Mouse (Mus musculus): ENCODE measurements at regions not wholly inside any gene's neighbourhood (a gene's known extent, or its start where the extent isn't known, plus 50 kb on each side); places are given as distances from the start of the nearest gene placed in this dataset.

- Histone ChIP-seq H3K4me2 (replicated peaks) (no peak overlapping the region), H3K9me3 (no peaks in the 10 kb centered on the region), H3K27ac (no peak overlapping the region), H3K4me3 (replicated peaks) (no peak overlapping the region), H3K9ac (no peak overlapping the region), H3K36me3 (no peaks in the 10 kb centered on the region), H3K4me1 (replicated peaks) (no peaks in the 10 kb centered on the region), H3K27me3 (replicated peaks) (no peaks in the 10 kb centered on the region)
- 73% methylated on average over 4 of the region's 4 CpGs for WGBS
- no peak for ATAC-seq
Measured at GRCm38 (mm10) chr13:116087541-116088308, 221.8 kb downstream of the Isl1 start.

GRCm38 (mm10) chr13:116087140-116087539 is 222.3 kb downstream of the Isl1 start:
- no peaks in the 10 kb centered on the region for H3K27me3 ChIP-seq (replicated peaks)
- ATAC-seq: no peak
- H3K4me1 ChIP-seq (replicated peaks): no peaks in the 10 kb centered on the region
- no peak overlapping the region for H3K9ac ChIP-seq
- H3K36me3 ChIP-seq: no peaks in the 10 kb centered on the region
- H3K4me3 ChIP-seq (replicated peaks): no peak overlapping the region
- 78% methylated on average over 1 of the region's 1 CpGs for WGBS
- H3K9me3 ChIP-seq: no peaks in the 10 kb centered on the region
- no peak overlapping the region for H3K4me2 ChIP-seq (replicated peaks)
- no peak overlapping the region for H3K27ac ChIP-seq

- no peaks in the 10 kb centered on the region for H3K9me3 ChIP-seq
- WGBS: 79% methylated on average over 5 of the region's 5 CpGs
- H3K36me3 ChIP-seq: no peaks in the 10 kb centered on the region
- ATAC-seq: no peak
- H3K27ac ChIP-seq: no peak overlapping the region
- H3K9ac ChIP-seq: no peak overlapping the region
- no peaks in the 10 kb centered on the region for H3K27me3 ChIP-seq (replicated peaks)
- no peak overlapping the region for H3K4me3 ChIP-seq (replicated peaks)
- no peaks in the 10 kb centered on the region for H3K4me1 ChIP-seq (replicated peaks)
- no peak overlapping the region for H3K4me2 ChIP-seq (replicated peaks)
Measured at GRCm38 (mm10) chr13:116056976-116057647, 252.4 kb downstream of the Isl1 start.

GRCm38 (mm10) chr13:116056112-116056652 is 253.3 kb downstream of the Isl1 start:
- H3K9me3 ChIP-seq: no peaks in the 10 kb centered on the region
- WGBS: 75% methylated on average over 3 of the region's 3 CpGs
- H3K36me3 ChIP-seq: no peaks in the 10 kb centered on the region
- no peak for ATAC-seq
- no peaks in the 10 kb centered on the region for H3K27me3 ChIP-seq (replicated peaks)
- H3K9ac ChIP-seq: no peak overlapping the region
- no peak overlapping the region for H3K4me3 ChIP-seq (replicated peaks)
- H3K4me2 ChIP-seq (replicated peaks): no peak overlapping the region
- no peak overlapping the region for H3K27ac ChIP-seq
- H3K4me1 ChIP-seq (replicated peaks): no peaks in the 10 kb centered on the region

- no peaks in the 10 kb centered on the region for H3K36me3 ChIP-seq
- no peak for ATAC-seq
- no peak overlapping the region for H3K9ac ChIP-seq
- no peak overlapping the region for H3K4me2 ChIP-seq (replicated peaks)
- H3K4me3 ChIP-seq (replicated peaks): no peak overlapping the region
- WGBS: 62% methylated on average over 4 of the region's 4 CpGs
- no peaks in the 10 kb centered on the region for H3K9me3 ChIP-seq
- no peaks in the 10 kb centered on the region for H3K4me1 ChIP-seq (replicated peaks)
- H3K27ac ChIP-seq: no peak overlapping the region
- H3K27me3 ChIP-seq (replicated peaks): no peaks in the 10 kb centered on the region
Measured at GRCm38 (mm10) chr13:116036166-116036565, 273.3 kb downstream of the Isl1 start.

- Histone ChIP-seq H3K9ac (no peak overlapping the region), H3K27ac (no peak overlapping the region), H3K4me1 (replicated peaks) (no peaks in the 10 kb centered on the region), H3K4me3 (replicated peaks) (no peak overlapping the region), H3K36me3 (no peaks in the 10 kb centered on the region), H3K27me3 (replicated peaks) (no peaks in the 10 kb centered on the region), H3K4me2 (replicated peaks) (no peak overlapping the region), H3K9me3 (no peaks in the 10 kb centered on the region)
- peak; percentile 92 for ATAC-seq
- 72% methylated on average over 2 of the region's 2 CpGs for WGBS
Measured at GRCm38 (mm10) chr13:116030152-116030720, 279.3 kb downstream of the Isl1 start.

- Histone ChIP-seq H3K4me1 (replicated peaks) (no peaks in the 10 kb centered on the region), H3K36me3 (no peaks in the 10 kb centered on the region), H3K27ac (no peak overlapping the region), H3K27me3 (replicated peaks) (no peaks in the 10 kb centered on the region), H3K9ac (no peak overlapping the region), H3K9me3 (no peaks in the 10 kb centered on the region), H3K4me3 (replicated peaks) (no peak overlapping the region), H3K4me2 (replicated peaks) (no peak overlapping the region)
- ATAC-seq: no peak
- WGBS: 83% methylated on average over 2 of the region's 2 CpGs
Measured at GRCm38 (mm10) chr13:116028583-116028982, 280.9 kb downstream of the Isl1 start.

- Histone ChIP-seq H3K9me3 (no peaks in the 10 kb centered on the region), H3K4me2 (replicated peaks) (no peak overlapping the region), H3K27me3 (replicated peaks) (no peaks in the 10 kb centered on the region), H3K27ac (no peak overlapping the region), H3K9ac (no peak overlapping the region), H3K36me3 (no peaks in the 10 kb centered on the region), H3K4me3 (replicated peaks) (no peak overlapping the region), H3K4me1 (replicated peaks) (no peaks in the 10 kb centered on the region)
- WGBS: 79% methylated on average over 2 of the region's 2 CpGs
- no peak for ATAC-seq
Measured at GRCm38 (mm10) chr13:116027147-116027546, 282.3 kb downstream of the Isl1 start.

- 41% methylated on average over 5 of the region's 5 CpGs for WGBS
- H3K27me3 ChIP-seq (replicated peaks): no peaks in the 10 kb centered on the region
- no peak overlapping the region for H3K9ac ChIP-seq
- H3K4me1 ChIP-seq (replicated peaks): no peaks in the 10 kb centered on the region
- no peak overlapping the region for H3K4me2 ChIP-seq (replicated peaks)
- no peak overlapping the region for H3K4me3 ChIP-seq (replicated peaks)
- ATAC-seq: no peak
- no peaks in the 10 kb centered on the region for H3K36me3 ChIP-seq
- H3K9me3 ChIP-seq: no peaks in the 10 kb centered on the region
- H3K27ac ChIP-seq: no peak overlapping the region
Measured at GRCm38 (mm10) chr13:116017886-116018285, 291.6 kb downstream of the Isl1 start.

- no peak overlapping the region for H3K9ac ChIP-seq
- no peaks in the 10 kb centered on the region for H3K27me3 ChIP-seq (replicated peaks)
- no peaks in the 10 kb centered on the region for H3K9me3 ChIP-seq
- ATAC-seq: no peak
- no peak overlapping the region for H3K4me2 ChIP-seq (replicated peaks)
- H3K4me3 ChIP-seq (replicated peaks): no peak overlapping the region
- 65% methylated on average over 1 of the region's 1 CpGs for WGBS
- H3K4me1 ChIP-seq (replicated peaks): no peaks in the 10 kb centered on the region
- H3K27ac ChIP-seq: no peak overlapping the region
- no peaks in the 10 kb centered on the region for H3K36me3 ChIP-seq
Measured at GRCm38 (mm10) chr13:116003733-116004132, 305.8 kb downstream of the Isl1 start.

GRCm38 (mm10) chr13:116002391-116002899 is 307.0 kb downstream of the Isl1 start:
- Histone ChIP-seq H3K4me3 (replicated peaks) (no peak overlapping the region), H3K4me2 (replicated peaks) (no peak overlapping the region), H3K36me3 (no peaks in the 10 kb centered on the region), H3K9me3 (no peaks in the 10 kb centered on the region), H3K27me3 (replicated peaks) (no peaks in the 10 kb centered on the region), H3K27ac (no peak overlapping the region), H3K4me1 (replicated peaks) (no peaks in the 10 kb centered on the region), H3K9ac (no peak overlapping the region)
- no peak for ATAC-seq
- WGBS: 48% methylated on average over 4 of the region's 4 CpGs

GRCm38 (mm10) chr13:115990591-115990990 is 318.9 kb downstream of the Isl1 start:
- H3K9ac ChIP-seq: no peak overlapping the region
- H3K27ac ChIP-seq: no peak overlapping the region
- H3K4me1 ChIP-seq (replicated peaks): no peaks in the 10 kb centered on the region
- 64% methylated on average over 3 of the region's 3 CpGs for WGBS
- H3K4me3 ChIP-seq (replicated peaks): no peak overlapping the region
- no peak overlapping the region for H3K4me2 ChIP-seq (replicated peaks)
- H3K9me3 ChIP-seq: no peaks in the 10 kb centered on the region
- no peaks in the 10 kb centered on the region for H3K36me3 ChIP-seq
- H3K27me3 ChIP-seq (replicated peaks): no peaks in the 10 kb centered on the region
- ATAC-seq: no peak
